Mouse (Mus musculus): ENCODE data around the gene Fcer2a. TPM values are rescaled to one million over a fixed set of nuclear protein-coding genes. Genes with fewer than 3 reads are reported as not detected.

Fcer2a gene
- total RNA-seq, 1 experiment from 2014 or later: not detected

Other genes with a start within 250 kb of the Fcer2a start
- 1.3 and 1.4 TPM in 2 replicates for gene Pex11g, start 226.5 kb downstream of the Fcer2a start, total RNA-seq (2017)
- not detected in 2 replicates for gene Tex45, start 223.3 kb downstream of the Fcer2a start, total RNA-seq (2017)
- 6.2 and 8.3 TPM in 2 replicates for gene Zfp358, start 201.0 kb downstream of the Fcer2a start, total RNA-seq (2017)
- 26.1 and 28.9 TPM in 2 replicates for gene Mcoln1, start 193.7 kb downstream of the Fcer2a start, total RNA-seq (2017)
- gene Pnpla6, start 178.8 kb downstream of the Fcer2a start, total RNA-seq (2017): 16.1 and 21.8 TPM in 2 replicates
- gene C330021F23Rik, start 126.2 kb downstream of the Fcer2a start, total RNA-seq (2017): 0.44 and 0.96 TPM in 2 replicates
- 1.0 TPM in 2 replicates for gene Camsap3, start 106.9 kb downstream of the Fcer2a start, total RNA-seq (2017)
- gene Xab2, start 72.9 kb downstream of the Fcer2a start, total RNA-seq (2017): 53.4 and 54.3 TPM in 2 replicates
- gene Pet100, start 72.6 kb downstream of the Fcer2a start, total RNA-seq (2017): 162 and 251 TPM in 2 replicates
- gene Pcp2, start 68.6 kb downstream of the Fcer2a start, total RNA-seq (2017): not detected in 2 replicates
- 92.9 and 112 TPM in 2 replicates for gene Stxbp2, start 63.2 kb downstream of the Fcer2a start, total RNA-seq (2017)
- not detected in 2 replicates for gene Retn, start 38.4 kb downstream of the Fcer2a start, total RNA-seq (2017)
- 0.27 and 0.68 TPM in 2 replicates for gene Mcemp1, start 28.4 kb downstream of the Fcer2a start, total RNA-seq (2017)
- 0.87 and 1.4 TPM in 2 replicates for gene Fcor, start 21.8 kb downstream of the Fcer2a start, total RNA-seq (2017)
- 34.9 and 42.9 TPM in 2 replicates for gene Trappc5, start 17.9 kb downstream of the Fcer2a start, total RNA-seq (2017)
- not detected in 2 replicates for gene Clec4g, start 26.5 kb upstream of the Fcer2a start, total RNA-seq (2017)
- gene Cd209a, start 54.8 kb upstream of the Fcer2a start, total RNA-seq (2017): 0.27 and 1.2 TPM in 2 replicates
- gene Cd209e, start 160.1 kb upstream of the Fcer2a start, total RNA-seq (2017): not detected in 2 replicates
- gene Cd209d, start 184.4 kb upstream of the Fcer2a start, total RNA-seq (2017): not detected in 2 replicates
- not detected in 2 replicates for gene Cd209b, start 232.7 kb upstream of the Fcer2a start, total RNA-seq (2017)

Data from common myeloid progenitor, adult 5-6 weeks (primary cell).